Mouse (Mus musculus) megakaryocyte progenitor cell, adult 5-6 weeks (primary cell): ENCODE results near the gene Morc2a. TPM values are rescaled to one million over a fixed set of nuclear protein-coding genes. Genes with fewer than 3 reads are reported as not detected.

Experiments used
- ATAC-seq: replicated peaks from 2 replicates; pipeline ENCODE4 v1.8.0; 2016; ENCODE audit warnings: mild to moderate bottlenecking, moderate TSS enrichment, inconsistent platforms; ENCODE audit not compliant: poor library complexity
- total RNA-seq, 2 experiments: library from RNA; stranded (forward) in 1 of 2; stranded (reverse) in 1 of 2; fragments of 157-497, 149-512 nt in 1 of 2; fragments of 200-1000 nt in 1 of 2; gene quantifications; 2 replicates each; pipeline versions ENCODE4 v1.2.3 to v1.2.4; 2015 to 2017

The Morc2a gene
- total RNA-seq, 2 experiments from 2014 or later, result 26.4 to 29.6 TPM

DNA sequence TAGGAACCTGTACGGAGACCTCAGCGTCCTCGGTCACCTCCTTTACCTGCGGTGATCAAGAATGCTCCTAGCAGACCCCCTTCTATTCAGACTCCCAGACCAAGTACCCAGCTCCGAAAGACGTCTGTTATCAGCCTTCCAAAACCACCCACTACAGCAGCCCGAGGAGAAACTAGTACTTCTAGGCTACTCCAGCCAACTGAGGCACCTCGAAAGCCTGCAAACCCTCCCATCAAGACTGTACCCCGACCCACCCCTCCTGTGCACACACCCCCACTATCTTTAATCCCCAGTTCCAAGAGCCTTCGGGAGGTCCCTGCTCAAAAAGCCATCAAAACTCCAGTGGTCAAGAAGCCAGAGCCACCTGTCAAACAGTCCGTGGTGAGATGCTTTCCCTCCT is 34.7 kb downstream of the Morc2a start:
- ATAC-seq, result no peak

DNA sequence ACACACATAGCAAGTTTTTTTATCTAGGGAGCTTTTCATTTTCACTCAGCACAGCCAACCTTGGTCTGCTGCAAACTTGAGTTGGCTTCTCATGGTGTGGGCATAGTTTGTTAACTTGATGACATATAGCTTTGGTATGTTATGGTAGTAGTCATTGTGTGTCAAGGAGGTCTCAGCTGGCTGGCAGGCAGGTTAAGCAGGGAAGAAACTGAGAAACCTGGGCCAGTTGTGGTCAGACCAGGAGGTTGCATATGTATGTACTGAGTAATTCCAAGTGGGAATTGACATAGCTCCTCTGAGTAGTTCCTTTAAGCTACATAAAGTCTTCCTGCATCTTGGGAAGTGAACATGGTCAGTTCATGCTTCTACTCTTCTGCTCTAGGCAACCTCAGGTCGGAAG is 35.2 kb downstream of the Morc2a start:
- ATAC-seq, result no peak

DNA sequence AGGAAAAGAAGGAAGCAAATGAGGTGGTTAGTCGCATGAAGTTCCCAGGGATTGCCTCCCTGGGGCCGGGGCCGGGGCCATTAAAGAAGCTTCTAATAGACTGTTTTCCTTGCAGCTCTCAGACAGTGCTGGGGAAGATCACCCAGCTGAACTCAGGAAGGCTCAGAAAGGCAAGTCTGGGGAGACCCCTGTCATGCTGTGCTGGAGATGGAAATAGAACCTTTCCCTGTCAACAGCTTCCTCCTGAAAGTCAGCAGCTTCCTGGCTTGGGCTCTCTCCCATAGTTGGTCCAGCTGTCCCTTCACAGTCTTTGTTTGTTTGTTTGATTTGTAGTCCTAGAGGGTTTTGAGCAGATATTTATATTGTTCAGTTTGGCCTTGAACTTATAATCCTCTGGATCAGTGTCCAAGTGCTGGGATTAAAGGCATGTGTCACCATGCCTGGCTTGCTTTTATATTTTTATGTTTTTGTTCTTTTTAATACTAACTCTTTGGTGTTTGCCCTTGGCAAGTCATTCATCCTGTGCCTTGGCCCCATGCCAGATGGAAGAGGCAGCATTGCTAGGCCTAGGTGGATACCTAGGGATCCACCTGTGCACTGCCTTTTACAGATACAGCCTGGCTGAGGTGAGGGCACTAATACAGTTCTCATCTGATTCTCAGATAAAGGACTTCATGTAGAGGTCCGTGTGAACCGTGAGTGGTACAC is 35.9 kb downstream of the Morc2a start:
- no peak for ATAC-seq

DNA sequence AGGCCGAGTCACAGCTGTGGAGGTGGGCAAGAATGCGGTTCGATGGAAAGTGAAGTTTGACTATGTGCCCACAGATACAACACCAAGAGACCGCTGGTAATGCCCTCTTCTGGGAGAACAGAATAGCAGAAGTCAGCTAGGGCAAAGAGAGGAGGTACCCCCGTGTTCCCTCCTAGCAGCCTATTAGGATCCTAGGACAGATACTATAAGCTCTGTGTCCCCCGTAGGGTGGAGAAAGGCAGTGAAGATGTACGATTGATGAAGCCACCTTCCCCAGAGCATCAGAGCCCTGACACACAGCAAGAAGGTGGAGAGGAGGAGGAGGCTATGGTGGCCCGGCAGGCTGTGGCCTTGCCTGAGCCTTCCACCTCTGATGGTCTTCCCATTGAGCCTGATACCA is 36.4 kb downstream of the Morc2a start:
- no peak for ATAC-seq

DNA sequence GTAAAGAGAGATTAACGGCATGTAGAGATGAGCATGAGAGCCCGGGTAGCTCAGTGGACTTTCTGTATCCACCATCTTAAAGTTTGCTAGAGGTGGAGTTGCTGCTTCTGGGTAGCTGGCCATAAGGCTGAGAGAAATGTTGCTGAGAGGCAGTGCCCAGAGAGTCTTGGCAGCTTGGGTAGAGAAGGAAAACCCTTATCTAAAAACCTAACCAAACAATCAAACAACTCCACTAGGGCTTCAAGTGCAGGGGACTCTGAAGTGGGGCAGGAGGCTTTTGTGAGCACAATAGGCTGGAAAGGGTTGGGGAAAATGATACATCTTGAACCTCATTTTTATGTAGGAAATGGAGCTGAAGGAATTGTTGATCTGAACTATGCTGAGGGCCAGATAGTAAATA is 37.3 kb downstream of the Morc2a start:
- ATAC-seq, result no peak

DNA sequence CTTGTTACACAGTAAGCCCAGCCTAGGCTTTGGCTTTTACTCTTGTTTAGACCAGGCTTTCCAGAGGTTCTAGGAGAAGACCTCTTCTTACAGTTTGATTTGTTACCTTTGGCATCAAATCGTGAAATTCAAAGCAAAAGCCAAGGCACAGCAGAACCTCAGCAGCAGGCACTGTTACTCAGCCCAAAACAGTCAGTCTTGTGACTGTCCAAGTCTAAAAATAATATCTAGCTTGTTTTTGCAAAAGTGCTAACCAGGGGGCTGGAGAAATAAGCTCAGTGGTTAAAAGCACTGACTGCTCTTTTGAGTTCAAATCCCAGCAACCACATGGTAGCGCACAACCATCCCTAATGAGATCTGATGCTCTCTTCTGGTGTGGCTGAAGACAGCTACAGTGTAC is 37.9 kb downstream of the Morc2a start:
- ATAC-seq, result no peak

DNA sequence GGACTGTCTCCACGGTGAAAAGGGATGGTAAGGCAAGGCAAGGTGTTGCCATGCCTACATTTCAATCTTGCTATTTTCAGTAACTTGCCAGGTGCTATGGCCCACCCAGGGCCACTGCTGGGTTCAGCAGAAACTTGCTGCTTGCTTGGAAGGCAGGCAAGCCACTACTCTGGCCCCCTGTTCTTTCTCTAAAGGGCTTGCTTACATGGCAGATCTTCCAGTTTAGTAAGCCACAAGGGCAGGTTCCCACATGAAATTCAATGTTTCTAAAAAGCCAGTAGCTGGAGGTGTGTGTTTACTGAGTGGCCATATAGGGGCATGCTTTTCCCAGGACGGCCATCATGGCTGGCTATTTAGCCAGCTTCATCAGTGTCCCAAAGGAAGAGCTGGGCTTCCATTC is 42.8 kb downstream of the Morc2a start:
- no peak for ATAC-seq

DNA sequence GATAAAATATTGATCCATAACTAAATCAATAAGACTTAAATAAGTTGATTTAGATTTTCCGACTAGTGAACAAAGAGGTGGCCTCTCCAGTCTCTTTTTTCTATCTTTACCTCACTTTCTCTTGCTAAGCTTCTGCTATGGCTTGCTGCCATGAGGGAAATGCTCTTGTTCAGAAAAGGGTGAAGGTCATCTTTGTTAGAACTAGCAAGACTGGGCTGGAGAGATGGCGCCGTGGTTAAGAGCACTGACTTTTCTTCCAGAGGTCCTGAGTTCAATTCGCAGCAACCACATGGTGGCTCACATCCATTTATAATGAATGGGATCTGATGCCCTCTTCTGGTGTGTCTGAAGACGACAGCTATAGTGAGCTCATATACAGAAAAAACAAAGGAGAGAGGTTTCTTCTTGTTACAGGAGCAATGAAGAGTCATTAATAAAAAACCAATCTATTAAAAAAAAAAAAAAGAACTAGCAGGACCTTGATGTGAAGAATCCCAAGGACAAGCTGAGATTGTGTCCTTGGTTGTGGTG is 47.2 kb downstream of the Morc2a start:
- ATAC-seq, result no peak

DNA sequence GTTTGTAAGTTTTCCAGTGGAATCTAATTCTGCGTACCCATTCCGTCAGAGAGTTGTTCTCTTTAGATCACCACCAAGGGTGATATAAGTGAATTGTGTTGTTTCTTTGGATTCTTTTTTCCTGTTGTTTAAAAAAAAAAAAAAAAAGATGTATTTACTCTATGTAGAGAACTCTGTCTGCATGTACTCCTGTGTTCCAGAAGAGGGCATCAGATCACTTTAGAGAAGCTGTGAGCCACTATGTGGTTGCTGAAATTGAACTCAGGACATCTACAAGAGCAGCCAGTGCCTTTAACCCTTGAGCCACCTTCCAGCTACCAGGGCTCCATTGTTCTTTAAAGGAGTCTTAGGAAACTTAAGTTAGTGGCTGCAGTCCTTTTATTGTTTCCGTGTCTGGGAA is 48.5 kb downstream of the Morc2a start:
- ATAC-seq, result 0 out of 2 replicates have a peak, but pooled peaks have one; percentile 37

DNA sequence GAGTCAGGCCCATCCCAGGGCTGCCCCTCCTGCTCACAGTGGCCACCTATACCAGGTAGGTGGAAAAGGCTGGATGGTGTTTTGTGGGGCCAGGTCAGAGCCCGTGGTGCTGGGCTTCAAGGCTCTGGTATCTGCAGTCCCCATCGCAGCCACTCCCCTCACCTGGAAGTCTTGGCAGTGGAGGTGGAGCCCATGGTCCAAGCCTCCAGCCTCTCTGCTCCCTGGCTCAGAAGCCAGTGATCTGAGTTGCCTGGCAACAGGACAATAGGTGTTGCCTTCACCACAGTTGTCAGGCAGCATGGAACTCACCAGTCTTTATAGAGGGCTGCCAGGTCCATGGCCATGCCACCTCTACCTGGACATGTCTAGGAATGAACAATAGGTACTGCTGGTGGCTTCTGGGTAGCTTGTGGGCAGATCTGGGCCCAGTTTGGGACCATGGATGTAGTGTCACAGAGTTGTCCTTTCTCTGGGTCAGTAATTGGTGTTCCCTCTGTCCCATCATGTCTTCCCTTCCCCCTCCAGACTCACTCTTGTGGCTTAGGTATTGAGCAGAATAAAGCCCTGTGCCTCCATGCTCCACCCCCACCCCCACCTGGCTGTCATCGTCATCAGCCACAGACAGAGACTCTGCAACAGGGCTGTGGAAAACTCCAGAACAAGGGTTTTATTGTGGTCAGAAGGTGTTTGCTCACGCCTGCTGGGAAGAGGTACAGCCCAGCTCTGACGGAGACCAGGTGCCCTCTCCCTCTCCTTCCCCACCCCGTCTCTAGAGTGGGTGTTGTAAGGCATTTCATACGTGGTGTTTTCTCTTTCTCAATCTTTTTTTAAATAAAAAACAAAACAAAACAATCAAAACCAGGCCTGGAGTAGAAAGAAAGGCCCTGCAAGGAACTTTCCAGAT is 54.4 kb downstream of the Morc2a start:
- ATAC-seq, result no peak

DNA sequence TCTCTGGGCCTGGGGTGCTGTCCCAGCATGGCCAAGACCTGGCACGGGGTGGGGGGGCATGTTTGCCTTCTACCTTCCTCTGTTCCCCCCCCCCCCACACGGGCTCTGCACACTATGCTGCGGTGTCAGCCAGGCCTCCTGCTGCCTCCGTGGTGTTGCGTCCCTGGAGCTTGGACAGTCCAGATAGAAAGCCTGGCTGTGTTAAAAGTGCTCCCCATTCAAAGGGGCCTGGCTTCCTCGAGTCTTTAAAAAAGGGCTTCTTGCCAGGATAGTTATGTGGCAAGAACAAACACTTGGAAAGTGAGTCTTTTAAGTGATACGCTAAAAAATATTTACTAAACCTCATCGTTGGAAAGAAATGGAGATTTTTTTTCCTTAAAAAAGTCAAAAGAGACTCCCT is 55.4 kb downstream of the Morc2a start:
- ATAC-seq, result no peak

DNA sequence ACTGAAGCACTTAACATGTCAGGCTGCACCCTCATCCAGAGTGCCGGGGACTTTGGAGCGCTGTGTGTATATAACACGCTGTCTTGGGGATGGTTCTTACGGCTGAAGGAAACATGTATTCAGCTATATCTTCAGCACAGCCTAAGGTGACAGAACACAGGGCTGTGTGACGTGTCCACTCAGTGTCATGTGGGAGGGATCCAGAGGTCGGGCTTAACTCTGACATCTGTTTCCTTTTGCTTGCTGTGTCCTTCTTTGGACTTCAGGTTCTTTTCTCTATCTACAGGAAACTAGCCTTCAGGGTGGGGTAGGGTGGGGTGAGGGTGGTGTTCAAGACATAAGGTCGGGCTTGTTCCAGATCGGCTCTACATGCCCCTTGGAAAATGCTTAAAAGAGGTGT is 58.1 kb downstream of the Morc2a start:
- ATAC-seq, result no peak

DNA sequence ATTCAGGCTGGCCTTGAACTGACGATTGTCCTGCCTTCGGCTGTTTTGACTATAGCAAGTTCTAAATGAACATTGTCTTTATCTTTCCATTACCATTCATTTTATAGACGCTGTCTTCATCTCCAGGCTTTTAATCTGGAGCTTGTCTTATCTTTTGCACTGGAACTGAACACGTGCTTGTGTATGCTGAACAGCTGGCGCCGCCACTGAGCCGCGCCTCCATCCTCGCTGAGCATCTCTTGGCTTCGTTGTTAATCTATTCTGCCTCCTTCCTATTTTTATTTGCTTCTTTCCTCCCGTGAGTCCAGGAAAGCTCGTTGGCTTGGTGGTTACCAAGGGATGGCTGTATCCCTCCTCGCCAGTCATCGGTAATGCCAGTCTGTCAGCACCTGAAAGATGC is 61.2 kb downstream of the Morc2a start:
- ATAC-seq, result no peak

DNA sequence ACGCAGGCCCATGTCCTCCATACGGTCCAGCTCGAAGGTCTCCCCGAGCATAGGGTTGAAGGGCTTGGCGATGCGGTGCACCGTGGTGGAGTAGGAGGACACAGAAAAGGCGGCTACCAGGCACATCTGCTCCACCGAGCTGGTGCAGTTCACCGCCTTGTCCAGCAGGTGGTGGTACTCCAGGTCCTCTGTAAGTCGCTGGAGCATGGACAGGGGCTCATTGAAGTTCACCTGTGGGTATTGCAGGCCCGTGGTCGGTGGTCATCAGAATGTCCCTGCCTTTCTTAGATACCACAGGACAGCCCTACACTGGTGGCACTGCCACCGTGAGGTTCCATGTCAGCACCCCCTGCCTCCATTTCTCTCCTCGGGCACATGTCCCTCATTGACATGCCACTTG is 65.5 kb downstream of the Morc2a start:
- peak; percentile 89 for ATAC-seq

DNA sequence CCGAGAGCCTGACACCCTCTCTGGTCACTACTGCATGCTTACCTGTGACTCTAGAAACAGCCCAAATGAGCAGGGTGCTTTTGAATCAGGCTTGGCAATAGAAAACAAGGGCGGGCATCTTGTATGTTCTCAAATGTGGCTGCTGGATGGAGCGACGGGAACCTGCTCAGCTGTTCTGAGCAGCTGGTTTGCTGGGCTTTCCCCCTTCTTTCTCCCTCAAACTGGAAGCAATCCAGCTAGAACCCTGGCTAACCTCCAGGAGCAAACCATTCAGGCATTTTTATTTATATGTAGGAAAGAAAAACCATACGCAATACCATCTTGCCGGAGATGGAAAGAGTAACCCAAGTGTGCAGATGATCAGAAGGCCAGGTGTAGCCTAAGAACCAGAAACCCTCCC is 67.7 kb downstream of the Morc2a start:
- no peak for ATAC-seq

DNA sequence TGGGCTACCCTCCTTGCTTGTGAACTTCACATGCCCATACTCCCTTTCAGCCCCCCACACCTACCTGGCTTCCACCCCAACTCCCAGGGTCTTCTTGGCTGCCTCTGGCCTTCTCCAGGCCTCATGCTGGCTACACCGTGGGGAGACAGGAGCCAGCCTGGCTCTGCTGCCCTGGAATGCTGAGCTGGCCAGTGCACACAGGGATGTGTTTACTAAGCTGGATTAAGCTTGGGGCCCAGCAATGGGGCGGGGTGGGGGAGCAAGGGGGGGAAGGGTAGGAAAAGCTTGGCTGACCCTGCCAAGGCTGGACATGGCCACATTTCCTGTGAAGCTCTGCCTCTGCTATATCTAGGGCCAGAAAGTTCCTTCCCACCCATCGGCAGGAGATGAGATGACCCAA is 73.0 kb downstream of the Morc2a start:
- no peak for ATAC-seq

DNA sequence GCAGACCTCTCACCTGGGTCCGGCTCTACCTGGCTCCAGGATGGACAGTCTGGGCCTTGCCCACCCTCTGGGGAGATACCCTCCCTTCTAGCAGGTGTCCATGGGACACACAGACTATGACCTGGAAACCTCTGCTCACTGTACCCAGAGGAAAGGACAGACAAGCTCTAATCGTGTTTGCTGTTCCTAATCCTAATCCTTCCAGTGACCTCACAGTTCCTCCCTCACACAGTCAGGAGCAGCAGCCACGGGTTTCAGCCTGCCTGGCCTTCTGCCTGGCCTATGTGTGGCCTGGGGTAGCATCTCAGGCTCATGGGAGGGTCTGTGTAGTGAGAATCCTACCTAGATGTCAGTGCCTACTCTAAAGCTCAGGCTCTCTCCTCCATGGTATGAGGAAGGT is 73.9 kb downstream of the Morc2a start:
- ATAC-seq, result no peak

DNA sequence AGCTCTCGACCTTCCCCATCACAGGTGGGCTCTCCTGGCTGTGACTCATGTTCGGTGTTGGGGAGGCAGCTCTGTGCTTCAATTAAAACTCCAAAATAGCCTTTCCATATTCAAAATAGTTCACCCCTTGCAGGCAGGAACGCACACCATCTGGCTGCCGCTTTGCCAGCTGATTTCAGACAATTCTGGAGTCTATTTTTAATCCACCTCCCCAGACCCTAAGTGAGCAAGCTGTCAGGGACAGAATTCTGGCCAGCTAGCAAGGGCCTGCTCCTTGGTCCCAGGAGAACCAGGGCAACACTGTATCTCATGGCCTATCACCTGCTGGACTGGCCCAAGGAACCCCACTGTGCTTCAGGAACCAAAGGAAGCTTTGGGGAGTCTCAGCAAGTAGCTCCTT is 74.9 kb downstream of the Morc2a start:
- ATAC-seq, result no peak

DNA sequence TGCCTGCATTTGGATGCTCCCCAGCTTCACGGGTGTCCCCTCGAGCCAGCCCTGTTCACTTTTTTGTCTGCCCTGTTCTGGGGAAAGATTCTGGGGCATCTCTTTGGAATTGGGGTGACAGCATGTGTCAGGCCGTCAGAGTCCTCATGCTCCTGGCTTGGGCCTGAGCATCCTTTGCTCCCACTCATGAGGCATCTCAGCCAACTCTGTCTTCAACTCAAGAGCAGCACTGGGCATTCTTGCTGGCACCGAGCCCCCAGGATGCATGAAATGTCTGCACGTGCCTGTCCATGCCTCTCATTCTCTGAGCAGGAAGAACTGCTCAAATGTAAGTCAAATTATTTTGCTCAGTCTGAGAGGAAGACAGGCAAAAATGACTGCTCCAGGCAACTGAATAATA is 75.7 kb downstream of the Morc2a start:
- ATAC-seq, result no peak

DNA sequence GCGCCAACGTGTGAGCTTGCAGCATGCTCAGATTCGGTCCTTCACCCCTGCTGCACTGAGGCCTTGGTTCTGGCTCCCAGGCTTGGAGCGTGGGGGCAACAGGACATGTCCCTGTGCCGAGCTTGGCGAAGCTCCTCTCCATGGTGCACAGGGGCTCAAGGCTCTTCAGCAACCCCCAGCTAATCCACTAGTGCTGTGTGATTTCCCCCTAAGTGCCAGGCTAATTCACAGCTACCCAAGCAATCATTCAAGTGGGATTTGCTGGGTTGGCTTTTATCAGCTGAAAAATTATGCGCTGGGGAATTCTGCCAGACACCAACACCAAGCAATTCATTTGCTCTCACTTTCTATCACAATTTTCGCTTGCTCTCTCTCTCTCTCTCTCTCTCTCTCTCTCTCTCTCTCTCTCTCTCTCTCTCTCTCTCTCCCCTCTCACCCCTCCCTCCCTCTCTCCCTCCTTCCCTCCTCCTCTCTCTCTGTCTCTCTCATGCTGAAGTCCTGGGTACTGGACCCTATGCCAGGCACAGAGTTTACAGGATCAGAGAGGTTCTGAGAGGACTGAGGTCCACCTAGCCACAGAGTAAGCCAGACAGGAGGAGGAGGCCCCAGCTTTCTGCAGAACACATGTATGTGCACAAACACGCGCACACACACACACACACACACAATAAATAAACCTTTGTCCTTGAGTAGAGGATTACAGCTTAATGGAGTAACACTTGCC is 76.5 kb downstream of the Morc2a start:
- ATAC-seq, result no peak

DNA sequence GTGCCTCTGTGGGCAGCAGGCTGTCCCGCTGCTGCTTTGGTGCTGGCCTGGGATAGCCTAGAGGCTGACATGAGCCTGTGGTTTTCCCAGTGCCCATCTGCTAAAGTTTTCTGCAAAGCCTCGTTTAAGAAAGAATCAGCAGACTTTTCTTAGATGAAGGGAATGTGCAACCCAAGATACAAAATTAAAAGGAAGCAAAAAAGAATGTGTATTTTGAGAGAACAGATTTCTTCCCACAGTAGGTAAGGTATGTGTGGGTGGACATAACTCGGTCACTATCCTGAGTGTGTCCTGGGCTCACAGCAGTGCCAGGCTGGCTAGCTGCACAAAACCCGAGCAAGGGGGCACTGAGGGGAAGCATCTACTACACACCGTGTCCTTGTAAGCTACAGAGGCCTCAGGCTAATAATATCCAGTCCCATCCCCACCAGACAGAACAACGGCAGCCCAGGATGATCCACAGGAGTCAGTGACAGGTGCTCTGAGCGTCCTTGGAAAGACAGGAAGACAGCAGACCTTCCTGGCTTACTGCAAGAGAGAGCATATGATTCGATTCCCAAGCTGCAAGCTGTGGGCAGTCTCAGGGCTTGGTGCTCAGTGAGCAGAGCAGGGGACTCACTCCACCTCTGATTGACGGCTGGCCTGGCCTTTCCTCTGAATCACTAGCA is 78.6 kb downstream of the Morc2a start:
- no peak for ATAC-seq
